Mouse (Mus musculus) right cerebral cortex, postnatal 36 days (tissue): ENCODE data around the gene Tmem209.

Experiments used
- DNase-seq, 2 experiments: peaks; one replicate each; pipeline ENCODE4 v3.0.0; 2022; ENCODE audit warnings: low spot score in 2 of 2, mixed read lengths in 1 of 2

The Tmem209 gene

GRCm38 (mm10) chr6:30461755-30462344, 47.7 kb downstream of the Tmem209 start:
- no peak for DNase-seq

GRCm38 (mm10) chr6:30460750-30461446, 48.7 kb downstream of the Tmem209 start:
- peak; percentile 84 to 88 for DNase-seq

GRCm38 (mm10) chr6:30459811-30460749, 49.5 kb downstream of the Tmem209 start:
- DNase-seq = peak; percentile 64 to 68

DNA sequence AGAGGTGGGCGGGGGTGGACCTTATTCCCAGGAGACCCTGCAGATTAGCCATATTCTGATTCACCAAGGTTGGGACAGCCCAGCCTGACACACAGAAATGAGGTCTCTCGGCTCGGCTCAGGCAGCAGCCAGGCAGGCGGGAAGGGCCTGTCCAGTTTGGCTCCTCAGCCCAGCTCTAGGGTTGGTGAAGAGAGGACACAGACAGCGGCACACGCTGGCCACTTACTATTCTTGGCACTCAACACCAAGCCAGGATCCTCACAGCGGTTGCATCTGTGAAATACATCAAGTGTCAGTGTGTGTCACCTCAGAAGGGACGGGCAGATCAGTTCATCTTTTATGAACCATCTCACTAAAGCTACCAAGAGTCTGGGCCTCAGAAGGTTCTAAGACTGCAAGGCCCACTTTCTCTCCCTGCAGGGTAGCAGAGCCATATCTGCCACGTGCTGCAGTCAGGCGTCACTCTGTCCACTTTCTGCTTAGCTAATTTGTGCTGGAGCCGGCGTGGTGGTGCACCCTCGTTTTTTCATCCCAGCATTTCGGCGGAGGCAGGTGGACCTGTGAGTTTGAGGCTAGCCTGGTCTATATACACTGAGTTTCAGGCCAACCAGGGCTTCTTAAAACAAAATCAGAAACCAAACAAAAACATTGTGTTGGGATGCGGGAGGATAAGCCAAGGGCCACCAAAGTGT, 50.4 kb downstream of the Tmem209 start:
- peak in 1 of 2 experiments; percentile 18 for DNase-seq

GRCm38 (mm10) chr6:30458626-30459025, 51.0 kb downstream of the Tmem209 start:
- no peak for DNase-seq

GRCm38 (mm10) chr6:30456991-30457390, 52.6 kb downstream of the Tmem209 start:
- no peak for DNase-seq

GRCm38 (mm10) chr6:30439576-30439975, 70.0 kb downstream of the Tmem209 start:
- DNase-seq = no peak

- no peak for DNase-seq
Observed at GRCm38 (mm10) chr6:30437054-30437453, 72.5 kb downstream of the Tmem209 start.

- DNase-seq = no peak
Observed at GRCm38 (mm10) chr6:30436476-30436875, 73.1 kb downstream of the Tmem209 start.

- no peak for DNase-seq
Observed at GRCm38 (mm10) chr6:30432461-30433192, 77.0 kb downstream of the Tmem209 start.
